ENCODE assay signal across 29 mouse cellular contexts in genomic region chr17:44821940-44822339, GRCm38 (mm10). TPM values are rescaled to one million over a fixed set of nuclear protein-coding genes. Genes with fewer than 3 reads are reported as not detected.
DNase-seq lines count a peak whose midpoint lies in the region; ATAC-seq lines count a peak whose summit lies in the region.
"Had no signal": no experiment of that assay in that cellular context is flagged by ENCODE, and none has a peak within 500 bp of the region (broad histone marks: within the 10 kb centered on the region; RNA-seq: fewer than 3 reads in every experiment).

No protein-coding gene starts in this region.

- no peak overlapping the region for H3K4me3 ChIP-seq in liver, embryonic 12.5 days
- H3K4me3 ChIP-seq in liver, embryonic 11.5 days (ENCODE audit: low read depth, low read length), result no peak overlapping the region
- H3K4me3 ChIP-seq in liver, embryonic 13.5 days (replicated peaks), result no peak overlapping the region
- H3K4me3 ChIP-seq in forebrain, embryonic 16.5 days (replicated peaks; ENCODE audit: low read length), result no peak overlapping the region
- H3K4me3 ChIP-seq: embryonic facial prominence, embryonic 12.5 days; embryonic facial prominence, embryonic 15.5 days; forebrain, embryonic 12.5 days; forebrain, embryonic 15.5 days; heart, adult 2 months; heart, embryonic 10.5 days; heart, embryonic 13.5 days had no signal

- H3K4me2 ChIP-seq in liver, embryonic 12.5 days, result no peak overlapping the region
- H3K4me2 ChIP-seq in liver, embryonic 11.5 days, result no peak overlapping the region
- H3K4me2 ChIP-seq in liver, embryonic 13.5 days, result no peak overlapping the region
- H3K4me2 ChIP-seq in forebrain, embryonic 16.5 days (ENCODE audit: low read length), result no peak overlapping the region
- H3K4me2 ChIP-seq: embryonic facial prominence, embryonic 12.5 days; embryonic facial prominence, embryonic 15.5 days; forebrain, embryonic 12.5 days; forebrain, embryonic 15.5 days; heart, embryonic 13.5 days; hindbrain, embryonic 14.5 days had no signal

- DNase-seq in liver, embryonic 11.5 days (ENCODE audit: low spot score), result no peak
- peak; percentile 11 for DNase-seq in WW6 (ENCODE audit: low read depth, low spot score)
- no peak for DNase-seq in liver, embryonic 13.5 days
- DNase-seq in thymus, postnatal 36 days, result no peak
- no peak for DNase-seq in kidney, postnatal 4 days
- DNase-seq: adrenal gland, postnatal 10 days; adrenal gland, postnatal 36 days; B cell, adult 2 months; cerebellum, adult 18-20 months; cerebellum, adult 9-10 months; cerebellum, postnatal 14 days; gastrocnemius, postnatal 10 days; gastrocnemius, postnatal 36 days; heart, adult 2 months; heart, postnatal 14 days; heart, postnatal 4 days had no signal

- no peaks in the 10 kb centered on the region for H3K9me3 ChIP-seq in liver, embryonic 12.5 days (replicated peaks)
- no peaks in the 10 kb centered on the region for H3K9me3 ChIP-seq in liver, embryonic 11.5 days (ENCODE audit: control insufficient read depth, low read length)
- no peaks in the 10 kb centered on the region for H3K9me3 ChIP-seq in liver, embryonic 13.5 days (replicated peaks)
- H3K9me3 ChIP-seq in forebrain, embryonic 16.5 days (ENCODE audit: control insufficient read depth, low read length), result no peaks in the 10 kb centered on the region
- H3K9me3 ChIP-seq: embryonic facial prominence, embryonic 12.5 days; embryonic facial prominence, embryonic 15.5 days; forebrain, embryonic 12.5 days; forebrain, embryonic 15.5 days; heart, embryonic 10.5 days; heart, embryonic 13.5 days had no signal

- 0 out of 2 replicates have a peak, but pooled peaks have one; percentile 63 for ATAC-seq in liver, embryonic 12.5 days
- no peak; the same call in 1 of the 2 replicates for ATAC-seq in liver, embryonic 11.5 days (replicated peaks; ENCODE audit: low FRiP score)
- peak; percentile 72 for ATAC-seq in liver, embryonic 13.5 days (ENCODE audit: low read depth)
- ATAC-seq in forebrain, embryonic 16.5 days, result no peak
- ATAC-seq: forebrain, embryonic 15.5 days; hindbrain, postnatal 0 days; inflammation-experienced regulatory T-cells, adult 6 months; Patski had no signal

- WGBS in liver, embryonic 12.5 days (ENCODE audit: insufficient replicate concordance), result 76% methylated on average over 5 of the region's 5 CpGs
- 90% methylated on average over 5 of the region's 5 CpGs for WGBS in liver, embryonic 11.5 days
- 74% methylated on average over 5 of the region's 5 CpGs for WGBS in liver, embryonic 13.5 days (ENCODE audit: insufficient replicate concordance)
- 89% methylated on average over 5 of the region's 5 CpGs for WGBS in forebrain, embryonic 16.5 days

- H3K4me1 ChIP-seq in liver, embryonic 12.5 days, result peaks cover 9% of the 10 kb centered on the region
- H3K4me1 ChIP-seq in liver, embryonic 11.5 days (replicated peaks; ENCODE audit: control insufficient read depth, insufficient read depth, low read length), result peaks cover 5% of the 10 kb centered on the region; the same call in 1 of the 2 replicates
- peaks cover 11% of the 10 kb centered on the region for H3K4me1 ChIP-seq in liver, embryonic 13.5 days (replicated peaks)
- no peaks in the 10 kb centered on the region for H3K4me1 ChIP-seq in forebrain, embryonic 16.5 days (replicated peaks; ENCODE audit: control insufficient read depth, insufficient read depth, low read length)
- H3K4me1 ChIP-seq: embryonic facial prominence, embryonic 15.5 days; forebrain, embryonic 12.5 days; forebrain, embryonic 15.5 days; heart, embryonic 10.5 days had no signal

- H3K27me3 ChIP-seq in liver, embryonic 12.5 days (replicated peaks), result no peaks in the 10 kb centered on the region
- no peaks in the 10 kb centered on the region for H3K27me3 ChIP-seq in liver, embryonic 11.5 days (replicated peaks; ENCODE audit: control insufficient read depth, insufficient read depth, low read length)
- H3K27me3 ChIP-seq in liver, embryonic 13.5 days, result no peaks in the 10 kb centered on the region
- no peaks in the 10 kb centered on the region for H3K27me3 ChIP-seq in forebrain, embryonic 16.5 days (replicated peaks; ENCODE audit: control insufficient read depth, insufficient read depth, low read length)
- H3K27me3 ChIP-seq: CH12.LX; embryonic facial prominence, embryonic 12.5 days; embryonic facial prominence, embryonic 15.5 days; forebrain, embryonic 12.5 days; forebrain, embryonic 15.5 days; heart, embryonic 13.5 days; Patski had no signal

- no peak overlapping the region for H3K27ac ChIP-seq in liver, embryonic 12.5 days
- H3K27ac ChIP-seq in liver, embryonic 11.5 days (ENCODE audit: low read depth, low read length), result no peak overlapping the region
- H3K27ac ChIP-seq in liver, embryonic 13.5 days, result no peak overlapping the region
- no peak overlapping the region for H3K27ac ChIP-seq in forebrain, embryonic 16.5 days (ENCODE audit: low read length)
- H3K27ac ChIP-seq: embryonic facial prominence, embryonic 12.5 days; embryonic facial prominence, embryonic 15.5 days; forebrain, embryonic 12.5 days; forebrain, embryonic 15.5 days; heart, adult 2 months; heart, embryonic 10.5 days; heart, embryonic 13.5 days; hindbrain, embryonic 14.5 days; hindbrain, postnatal 0 days had no signal

- no peaks in the 10 kb centered on the region for H3K36me3 ChIP-seq in liver, embryonic 12.5 days
- no peaks in the 10 kb centered on the region for H3K36me3 ChIP-seq in liver, embryonic 11.5 days (ENCODE audit: control insufficient read depth, insufficient read depth, low read length)
- no peaks in the 10 kb centered on the region for H3K36me3 ChIP-seq in liver, embryonic 13.5 days
- H3K36me3 ChIP-seq in forebrain, embryonic 16.5 days (ENCODE audit: control insufficient read depth, insufficient read depth), result no peaks in the 10 kb centered on the region
- H3K36me3 ChIP-seq: embryonic facial prominence, embryonic 12.5 days; embryonic facial prominence, embryonic 15.5 days; forebrain, embryonic 12.5 days; forebrain, embryonic 15.5 days; heart, embryonic 10.5 days; heart, embryonic 13.5 days had no signal

- no peak overlapping the region for H3K9ac ChIP-seq in liver, embryonic 12.5 days
- no peak overlapping the region for H3K9ac ChIP-seq in liver, embryonic 11.5 days (ENCODE audit: low read depth, low read length)
- H3K9ac ChIP-seq in liver, embryonic 13.5 days, result no peak overlapping the region
- H3K9ac ChIP-seq in forebrain, embryonic 16.5 days (replicated peaks; ENCODE audit: low read depth, low read length), result no peak overlapping the region
- H3K9ac ChIP-seq: embryonic facial prominence, embryonic 12.5 days; embryonic facial prominence, embryonic 15.5 days; forebrain, embryonic 12.5 days; forebrain, embryonic 15.5 days; heart, embryonic 13.5 days; hindbrain, embryonic 14.5 days had no signal

RNA-seq across cellular contexts. Expression of gene Runx2, which starts 7.3 kb away (rescaled TPM):
- 0.63 and 0.74 TPM in 2 replicates for polyA plus RNA-seq in liver, embryonic 12.5 days (2016; fragmentation: Nextera tagmentation; extraction: Ambion mirVana)
- 1.0 and 1.7 TPM in 2 replicates for polyA plus RNA-seq in liver, embryonic 11.5 days (2014; fragmentation: Nextera tagmentation; extraction: Ambion mirVana)
- polyA plus RNA-seq in liver, embryonic 13.5 days (2015; fragmentation: Nextera tagmentation; extraction: Ambion mirVana), result 0.31 and 0.48 TPM in 2 replicates
- 0.41 and 0.78 TPM in 2 replicates for polyA plus RNA-seq in forebrain, embryonic 16.5 days (2015; fragmentation: Nextera tagmentation; extraction: Ambion mirVana)

RNA-seq across cellular contexts. Expression of gene Supt3, which starts 45.0 kb away (rescaled TPM):
- polyA plus RNA-seq in liver, embryonic 12.5 days (2016; fragmentation: Nextera tagmentation; extraction: Ambion mirVana), result 10.9 and 11.1 TPM in 2 replicates
- 15.6 and 17.7 TPM in 2 replicates for polyA plus RNA-seq in liver, embryonic 11.5 days (2014; fragmentation: Nextera tagmentation; extraction: Ambion mirVana)
- 7.8 and 8.7 TPM in 2 replicates for polyA plus RNA-seq in liver, embryonic 13.5 days (2015; fragmentation: Nextera tagmentation; extraction: Ambion mirVana)
- 20.4 and 20.5 TPM in 2 replicates for polyA plus RNA-seq in forebrain, embryonic 16.5 days (2015; fragmentation: Nextera tagmentation; extraction: Ambion mirVana)

Comparison
In these comparisons a context has a peak if more than half of its experiments do, and no peak if none do; other contexts are left out.
1. ATAC-seq: peak in liver, embryonic 12.5 days (single experiment) and liver, embryonic 13.5 days (single experiment); none in liver, embryonic 11.5 days (single experiment) and forebrain, embryonic 16.5 days (single experiment).